Comparison of ENCODE assay signal across 12 mouse cellular contexts in the genomic region with DNA sequence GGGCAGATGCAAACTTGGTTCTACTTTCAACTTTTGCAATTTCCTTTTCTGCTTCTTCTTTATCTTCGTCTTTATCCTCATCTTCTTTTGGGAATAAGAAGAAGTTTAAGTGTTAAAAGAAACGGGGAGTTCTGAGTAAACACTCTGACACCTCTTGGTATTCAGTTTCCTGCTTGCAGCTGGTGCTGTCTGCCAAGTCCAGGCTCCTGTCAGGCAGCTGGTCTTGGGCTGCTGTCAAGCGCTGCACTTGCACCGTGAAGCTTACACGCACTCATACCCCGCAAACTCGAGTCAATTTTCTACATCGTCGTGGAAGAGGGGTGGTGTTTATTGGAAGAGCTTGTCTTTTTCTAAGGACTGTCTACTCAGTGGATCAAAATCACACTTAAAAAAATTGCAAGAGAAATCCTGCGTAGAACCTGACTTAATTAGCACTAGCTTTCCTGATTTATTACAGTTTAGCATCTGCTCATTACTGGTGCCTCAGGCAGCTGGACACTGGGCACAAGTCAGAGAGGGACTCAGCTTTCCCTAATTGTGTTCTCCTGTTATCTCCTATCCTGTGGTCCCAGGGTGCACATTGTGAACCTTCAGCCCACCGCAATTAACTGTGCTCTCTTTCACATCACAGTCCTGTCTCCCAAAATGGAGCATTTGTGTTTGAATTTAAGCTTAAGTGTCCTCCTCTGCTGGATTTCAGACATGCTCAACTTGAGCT. TPM values are rescaled to one million over a fixed set of nuclear protein-coding genes. Genes with fewer than 3 reads are reported as not detected.
A peak's percentile ranks its signal among the peaks of the same experiment; 100 is the strongest.
DNase-seq lines count a peak whose midpoint lies in the region; ATAC-seq and TF ChIP-seq lines count a peak whose summit lies in the region.
"Had no signal": no experiment of that assay in that cellular context is flagged by ENCODE, and none has a peak within 500 bp of the region (broad histone marks: within the 10 kb centered on the region; RNA-seq: fewer than 3 reads in every experiment).

No protein-coding gene starts in this region.

- no peaks in the 10 kb centered on the region for H3K27me3 ChIP-seq in intestine, embryonic 16.5 days (replicated peaks; ENCODE audit: control insufficient read depth, insufficient read depth, low read length)
- no peaks in the 10 kb centered on the region for H3K27me3 ChIP-seq in intestine, postnatal 0 days (replicated peaks; ENCODE audit: control insufficient read depth, insufficient read depth, low read length)
- H3K27me3 ChIP-seq in neural tube, embryonic 11.5 days (ENCODE audit: control insufficient read depth, insufficient read depth, low read length) = no peaks in the 10 kb centered on the region
- H3K27me3 ChIP-seq in forebrain, postnatal 0 days (ENCODE audit: insufficient read depth, low read length) = no peaks in the 10 kb centered on the region
- no peaks in the 10 kb centered on the region for H3K27me3 ChIP-seq in neural tube, embryonic 12.5 days (replicated peaks)
- no peaks in the 10 kb centered on the region for H3K27me3 ChIP-seq in cerebellum, adult 2 months (ENCODE audit: control insufficient read depth, insufficient read depth, low read length)
- no peaks in the 10 kb centered on the region for H3K27me3 ChIP-seq in intestine, embryonic 15.5 days (replicated peaks)
- H3K27me3 ChIP-seq: heart, embryonic 13.5 days had no signal

- no peaks in the 10 kb centered on the region for H3K36me3 ChIP-seq in intestine, embryonic 16.5 days (ENCODE audit: control insufficient read depth, insufficient read depth, low read length)
- no peaks in the 10 kb centered on the region for H3K36me3 ChIP-seq in intestine, postnatal 0 days (ENCODE audit: control insufficient read depth, insufficient read depth)
- no peaks in the 10 kb centered on the region for H3K36me3 ChIP-seq in neural tube, embryonic 11.5 days (ENCODE audit: control insufficient read depth, insufficient read depth, low read length)
- no peaks in the 10 kb centered on the region for H3K36me3 ChIP-seq in forebrain, postnatal 0 days (ENCODE audit: insufficient read depth)
- H3K36me3 ChIP-seq in neural tube, embryonic 12.5 days = no peaks in the 10 kb centered on the region
- no peaks in the 10 kb centered on the region for H3K36me3 ChIP-seq in intestine, embryonic 15.5 days
- H3K36me3 ChIP-seq: G1E; heart, embryonic 13.5 days had no signal

- H3K27ac ChIP-seq in intestine, embryonic 16.5 days (ENCODE audit: low read length) = no peak overlapping the region
- no peak overlapping the region for H3K27ac ChIP-seq in intestine, postnatal 0 days (ENCODE audit: low read depth, low read length)
- no peak overlapping the region for H3K27ac ChIP-seq in neural tube, embryonic 11.5 days (ENCODE audit: low read depth, low read length)
- H3K27ac ChIP-seq in forebrain, postnatal 0 days (ENCODE audit: low read depth, low read length) = no peak overlapping the region
- H3K27ac ChIP-seq in neural tube, embryonic 12.5 days = no peak overlapping the region
- no peak overlapping the region for H3K27ac ChIP-seq in cerebellum, adult 2 months (ENCODE audit: insufficient read depth, low read length)
- no peak overlapping the region for H3K27ac ChIP-seq in intestine, embryonic 15.5 days
- H3K27ac ChIP-seq: heart, embryonic 13.5 days had no signal

- TF ChIP-seq CTCF in intestine, postnatal 0 days (IDR thresholded peaks at IDR 0.05; ENCODE audit: low read depth) = no peak
- no peak for TF ChIP-seq CTCF in forebrain, postnatal 0 days (IDR thresholded peaks at IDR 0.05; ENCODE audit: low read depth)
- TF ChIP-seq CTCF in cerebellum, adult 2 months (IDR thresholded peaks at IDR 0.05; ENCODE audit: borderline replicate concordance, insufficient read depth, low read depth, low read length) = no peak

- no peak for TF ChIP-seq POLR2A in cerebellum, adult 2 months (IDR thresholded peaks at IDR 0.05; ENCODE audit: borderline replicate concordance, insufficient read depth, low read length)

- no peak overlapping the region for H3K4me3 ChIP-seq in intestine, embryonic 16.5 days (ENCODE audit: low read length)
- no peak overlapping the region for H3K4me3 ChIP-seq in intestine, postnatal 0 days (ENCODE audit: low read depth, low read length)
- no peak overlapping the region for H3K4me3 ChIP-seq in neural tube, embryonic 11.5 days (ENCODE audit: low read depth, low read length)
- H3K4me3 ChIP-seq in forebrain, postnatal 0 days (ENCODE audit: low read depth, low read length) = no peak overlapping the region
- no peak overlapping the region for H3K4me3 ChIP-seq in neural tube, embryonic 12.5 days
- no peak overlapping the region for H3K4me3 ChIP-seq in cerebellum, adult 2 months (replicated peaks; ENCODE audit: insufficient read depth, low read depth, low read length)
- no peak overlapping the region for H3K4me3 ChIP-seq in intestine, embryonic 15.5 days (replicated peaks)
- H3K4me3 ChIP-seq: heart, embryonic 13.5 days had no signal

- 36% methylated on average over 11 of the region's 11 CpGs for WGBS in intestine, embryonic 16.5 days
- 47% methylated on average over 11 of the region's 11 CpGs for WGBS in intestine, postnatal 0 days
- 53% methylated on average over 11 of the region's 11 CpGs for WGBS in neural tube, embryonic 11.5 days
- 21% methylated on average over 11 of the region's 11 CpGs for WGBS in forebrain, postnatal 0 days
- WGBS in neural tube, embryonic 12.5 days = 59% methylated on average over 11 of the region's 11 CpGs
- WGBS in cerebellum, adult 2 months = 71% methylated on average over 11 of the region's 11 CpGs
- WGBS in intestine, embryonic 15.5 days = 34% methylated on average over 11 of the region's 11 CpGs

- H3K4me2 ChIP-seq in intestine, embryonic 16.5 days (ENCODE audit: low read depth, low read length) = no peak overlapping the region
- H3K4me2 ChIP-seq in intestine, postnatal 0 days (replicated peaks; ENCODE audit: low read depth) = no peak overlapping the region
- no peak overlapping the region for H3K4me2 ChIP-seq in neural tube, embryonic 11.5 days (ENCODE audit: low read depth)
- no peak overlapping the region for H3K4me2 ChIP-seq in forebrain, postnatal 0 days (ENCODE audit: low read depth)
- no peak overlapping the region for H3K4me2 ChIP-seq in neural tube, embryonic 12.5 days (replicated peaks)
- H3K4me2 ChIP-seq in intestine, embryonic 15.5 days (replicated peaks) = no peak overlapping the region
- H3K4me2 ChIP-seq: heart, embryonic 13.5 days had no signal

- peaks cover 8% of the 10 kb centered on the region; the same call in 1 of the 2 replicates for H3K4me1 ChIP-seq in intestine, embryonic 16.5 days (ENCODE audit: control insufficient read depth, insufficient read depth, low read length)
- no peaks in the 10 kb centered on the region for H3K4me1 ChIP-seq in intestine, postnatal 0 days (replicated peaks; ENCODE audit: control insufficient read depth, insufficient read depth, low read length)
- H3K4me1 ChIP-seq in neural tube, embryonic 11.5 days (ENCODE audit: control insufficient read depth, insufficient read depth, low read length) = no peaks in the 10 kb centered on the region
- H3K4me1 ChIP-seq in forebrain, postnatal 0 days (ENCODE audit: insufficient read depth) = no peaks in the 10 kb centered on the region
- peaks cover 5% of the 10 kb centered on the region; the same call in 1 of the 2 replicates for H3K4me1 ChIP-seq in neural tube, embryonic 12.5 days
- H3K4me1 ChIP-seq in cerebellum, adult 2 months (ENCODE audit: control insufficient read depth, insufficient read depth, low read length) = peaks cover 26% of the 10 kb centered on the region
- no peaks in the 10 kb centered on the region; the same call in 1 of the 2 replicates for H3K4me1 ChIP-seq in intestine, embryonic 15.5 days (replicated peaks)

- ATAC-seq in intestine, embryonic 16.5 days = 0 out of 2 replicates have a peak, but pooled peaks have one; percentile 37
- no peak for ATAC-seq in intestine, postnatal 0 days
- ATAC-seq in neural tube, embryonic 11.5 days (ENCODE audit: insufficient read depth, low FRiP score, low TSS enrichment) = peak; percentile 59
- ATAC-seq in forebrain, postnatal 0 days = no peak
- peak; percentile 71 for ATAC-seq in neural tube, embryonic 12.5 days (ENCODE audit: low FRiP score, low read depth)
- ATAC-seq in intestine, embryonic 15.5 days = no peak

- no peak overlapping the region for H3K9ac ChIP-seq in intestine, embryonic 16.5 days (ENCODE audit: low read depth, low read length)
- no peak overlapping the region for H3K9ac ChIP-seq in intestine, postnatal 0 days (ENCODE audit: low read depth, low read length)
- H3K9ac ChIP-seq in neural tube, embryonic 11.5 days (ENCODE audit: low read length) = no peak overlapping the region
- H3K9ac ChIP-seq in forebrain, postnatal 0 days = no peak overlapping the region
- H3K9ac ChIP-seq in neural tube, embryonic 12.5 days = no peak overlapping the region
- no peak overlapping the region for H3K9ac ChIP-seq in intestine, embryonic 15.5 days
- H3K9ac ChIP-seq: heart, embryonic 13.5 days had no signal

- DNase-seq in neural tube, embryonic 11.5 days (ENCODE audit: low spot score) = peak; percentile 24
- DNase-seq in neural tube, embryonic 10.5 days (ENCODE audit: extremely low spot score, low spot score) = no peak
- DNase-seq in forebrain, postnatal 0 days = peak; percentile 32
- DNase-seq in cerebellum, adult 2 months = no peak

- H3K9me3 ChIP-seq in intestine, embryonic 16.5 days (ENCODE audit: control insufficient read depth, low read length) = no peaks in the 10 kb centered on the region
- no peaks in the 10 kb centered on the region for H3K9me3 ChIP-seq in intestine, postnatal 0 days (ENCODE audit: control insufficient read depth)
- H3K9me3 ChIP-seq in neural tube, embryonic 11.5 days (ENCODE audit: control insufficient read depth, low read length) = no peaks in the 10 kb centered on the region
- no peaks in the 10 kb centered on the region for H3K9me3 ChIP-seq in forebrain, postnatal 0 days (ENCODE audit: low read length)
- H3K9me3 ChIP-seq in neural tube, embryonic 12.5 days = no peaks in the 10 kb centered on the region
- no peaks in the 10 kb centered on the region for H3K9me3 ChIP-seq in intestine, embryonic 15.5 days
- H3K9me3 ChIP-seq: heart, embryonic 13.5 days had no signal

RNA-seq across cellular contexts. Expression of a gene that starts 3.5 kb away (rescaled TPM):
- polyA plus RNA-seq in intestine, embryonic 16.5 days (2015; fragmentation: Nextera tagmentation; extraction: Ambion mirVana) = 0.28 and 0.57 TPM in 2 replicates
- 0.13 and 0.39 TPM in 2 replicates for polyA plus RNA-seq in intestine, postnatal 0 days (2015; fragmentation: Nextera tagmentation; extraction: Ambion mirVana)
- 0.27 TPM in 1 of 2 replicates, not detected in the other for polyA plus RNA-seq in neural tube, embryonic 11.5 days (2014; fragmentation: Nextera tagmentation; extraction: Ambion mirVana)
- total RNA-seq in forebrain, postnatal 0 days (2014; rRNA removed) = 0.38 TPM in 1 of 2 replicates, not detected in the other
- polyA plus RNA-seq in forebrain, postnatal 0 days (2015; fragmentation: Nextera tagmentation; extraction: Ambion mirVana) = 0.08 TPM in 2 replicates
- not detected in 2 replicates for polyA plus RNA-seq in neural tube, embryonic 12.5 days (2016; fragmentation: Nextera tagmentation; extraction: Ambion mirVana)
- not detected in 2 replicates for polyA plus RNA-seq in cerebellum, adult 2 months (2012; rRNA removed)
- polyA plus RNA-seq in intestine, embryonic 15.5 days (2015; fragmentation: Nextera tagmentation; extraction: Ambion mirVana) = 0.54 and 0.57 TPM in 2 replicates
- total RNA-seq: adrenal gland, postnatal 4 days; G1E had no signal
- polyA plus RNA-seq: embryonic facial prominence, embryonic 11.5 days; G1E had no signal

Comparison
In these comparisons a context has a peak if more than half of its experiments do, and no peak if none do; other contexts are left out.
1. ATAC-seq: peak in intestine, embryonic 16.5 days (single experiment), neural tube, embryonic 11.5 days (single experiment) and neural tube, embryonic 12.5 days (single experiment); none in intestine, postnatal 0 days (single experiment), forebrain, postnatal 0 days (single experiment) and intestine, embryonic 15.5 days (single experiment).
2. DNase-seq: peak in neural tube, embryonic 11.5 days (single experiment) and forebrain, postnatal 0 days (single experiment); none in neural tube, embryonic 10.5 days (single experiment) and cerebellum, adult 2 months (0 of 2).